Mouse (Mus musculus): ENCODE data around the gene Gm5936. TPM values are rescaled to one million over a fixed set of nuclear protein-coding genes. Genes with fewer than 3 reads are reported as not detected.

Gene Gm5936
- polyA plus RNA-seq (2015; fragmentation: Nextera tagmentation; extraction: Ambion mirVana) = not detected in 2 replicates

DNA sequence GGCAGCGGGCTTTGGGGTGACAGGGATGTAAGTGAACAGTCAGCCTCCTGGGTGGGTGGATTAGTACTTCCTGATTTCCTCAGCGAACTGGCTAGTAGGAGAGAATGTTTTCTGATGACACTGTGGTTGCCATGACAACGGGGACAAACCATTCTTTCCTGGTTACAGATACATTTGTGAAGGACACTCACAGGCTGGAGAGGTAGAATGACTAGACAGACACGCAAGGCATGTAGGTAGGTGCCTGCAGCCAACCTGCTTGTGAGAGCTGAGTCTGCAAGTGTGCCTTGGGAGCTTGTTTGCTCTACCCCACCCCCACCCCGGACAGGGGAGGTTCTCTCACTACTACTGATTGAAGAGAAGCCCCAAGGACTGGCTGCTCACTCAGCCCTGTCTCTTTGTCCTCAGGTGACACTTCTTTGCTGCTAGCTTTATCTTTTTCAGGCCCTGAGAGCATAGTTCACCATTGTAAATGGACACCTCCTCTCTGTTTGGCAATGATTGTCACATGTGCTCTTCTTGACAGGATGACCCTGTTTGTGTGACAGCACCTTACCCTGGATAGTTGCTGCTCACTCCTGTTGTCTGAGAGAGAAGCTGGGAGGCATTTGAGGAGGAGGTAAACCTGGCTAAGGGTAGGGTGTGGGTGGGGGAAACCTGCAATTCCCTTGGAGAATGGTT, at the start of gene Gm5936:
TSS of gene Gm5936 (plus strand) at position 355 of the 681 bp plus-strand sequence.

Other genes with a start within 250 kb of the Gm5936 start
- gene Olfr1325, start 244.5 kb upstream of the Gm5936 start, polyA plus RNA-seq (2015; fragmentation: Nextera tagmentation; extraction: Ambion mirVana) = not detected in 2 replicates
- gene Gm5640, start 191.6 kb upstream of the Gm5936 start, polyA plus RNA-seq (2015; fragmentation: Nextera tagmentation; extraction: Ambion mirVana) = not detected in 2 replicates
- 0.34 and 0.45 TPM in 2 replicates for gene Gm6890, start 96.3 kb upstream of the Gm5936 start, polyA plus RNA-seq (2015; fragmentation: Nextera tagmentation; extraction: Ambion mirVana)
- gene Gab3, start 248.3 kb downstream of the Gm5936 start, polyA plus RNA-seq (2015; fragmentation: Nextera tagmentation; extraction: Ambion mirVana) = 3.3 and 3.5 TPM in 2 replicates

Measured in skeletal muscle tissue, postnatal 0 days (tissue).